Mouse (Mus musculus): Measurements from ENCODE around the gene Tmod3. TPM values are rescaled to one million over a fixed set of nuclear protein-coding genes. Genes with fewer than 3 reads are reported as not detected.

Gene Tmod3
- polyA plus RNA-seq, 1 experiment from 2014 or later: 110 TPM

GRCm38 (mm10) chr9:75579321-75579720, 19.9 kb upstream of the Tmod3 start:
- no peak overlapping the region for H3K9ac ChIP-seq
- H3K4me1 ChIP-seq: no peaks in the 10 kb centered on the region
- H3K9me3 ChIP-seq: no peaks in the 10 kb centered on the region
- 0 out of 2 replicates have a peak, but pooled peaks cover 9% of the 10 kb centered on the region for H3K36me3 ChIP-seq
- no peak for ATAC-seq (ENCODE audit: insufficient number of reproducible peaks, insufficient read depth, low FRiP score, low TSS enrichment)
- WGBS: 89% methylated on average over 6 of the region's 6 CpGs
- no peak overlapping the region for H3K4me2 ChIP-seq (replicated peaks)
- no peak overlapping the region for H3K4me3 ChIP-seq
- no peaks in the 10 kb centered on the region for H3K27me3 ChIP-seq
- H3K27ac ChIP-seq: no peak overlapping the region

DNA sequence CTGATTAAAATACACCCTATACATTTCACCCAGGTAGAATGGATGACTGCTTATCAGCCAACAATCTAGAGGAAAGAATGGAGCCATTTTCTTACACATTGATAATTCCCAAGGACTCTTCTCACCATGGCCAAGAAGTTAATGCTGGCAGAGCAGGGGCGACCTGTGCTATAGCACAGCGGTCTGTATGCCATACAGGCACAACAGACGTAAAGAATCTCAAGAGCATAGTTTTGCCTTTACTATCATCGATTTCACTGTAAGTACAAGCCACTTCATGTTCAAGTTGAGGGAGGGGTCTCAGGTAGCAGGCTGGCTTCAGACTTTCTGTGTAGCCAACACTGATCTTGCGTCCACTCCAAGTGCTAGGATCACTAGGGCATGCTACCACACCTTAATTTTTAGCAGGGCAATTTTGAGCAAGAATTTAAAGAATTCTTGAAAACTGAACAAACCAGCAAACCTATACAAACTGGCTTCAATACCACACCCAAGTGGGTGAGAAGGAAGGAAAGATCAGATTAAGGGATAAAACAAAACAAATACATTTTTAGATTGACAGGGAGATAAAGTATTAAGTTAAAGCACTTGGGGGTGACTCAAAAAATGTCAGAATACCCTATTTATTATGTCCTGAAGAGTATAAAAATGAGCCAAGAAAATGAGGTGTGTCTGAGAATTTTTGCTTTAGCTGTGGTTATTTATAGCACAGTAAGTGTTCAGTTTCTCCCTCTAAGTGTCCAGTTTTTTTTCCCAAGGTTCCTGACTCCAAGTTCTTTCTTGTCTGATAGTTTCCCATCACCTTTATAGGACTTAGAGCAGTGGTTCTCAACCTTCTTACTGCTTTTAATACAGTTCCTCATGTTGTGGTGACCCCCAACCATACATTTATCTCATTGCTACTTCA, 11.8 kb upstream of the Tmod3 start:
- Histone ChIP-seq H3K4me2 (replicated peaks) (no peak overlapping the region), H3K27me3 (no peaks in the 10 kb centered on the region), H3K36me3 (0 out of 2 replicates have a peak, but pooled peaks cover 8% of the 10 kb centered on the region), H3K9ac (no peak overlapping the region), H3K27ac (no peak overlapping the region), H3K4me3 (no peak overlapping the region), H3K4me1 (no peaks in the 10 kb centered on the region), H3K9me3 (no peaks in the 10 kb centered on the region)
- no peak for ATAC-seq (ENCODE audit: insufficient number of reproducible peaks, insufficient read depth, low FRiP score, low TSS enrichment)
- WGBS: 81% methylated on average over 5 of the region's 5 CpGs

GRCm38 (mm10) chr9:75568399-75568798, 8.9 kb upstream of the Tmod3 start:
- Histone ChIP-seq H3K4me1 (no peaks in the 10 kb centered on the region), H3K9ac (no peak overlapping the region), H3K4me3 (no peak overlapping the region), H3K4me2 (replicated peaks) (no peak overlapping the region), H3K27me3 (no peaks in the 10 kb centered on the region), H3K36me3 (no peaks in the 10 kb centered on the region), H3K9me3 (no peaks in the 10 kb centered on the region), H3K27ac (no peak overlapping the region)
- ATAC-seq (ENCODE audit: insufficient number of reproducible peaks, insufficient read depth, low FRiP score, low TSS enrichment): no peak
- WGBS: 90% methylated on average over 6 of the region's 6 CpGs

- Histone ChIP-seq H3K4me2 (replicated peaks) (no peak overlapping the region), H3K36me3 (no peaks in the 10 kb centered on the region), H3K27ac (no peak overlapping the region), H3K9me3 (no peaks in the 10 kb centered on the region), H3K9ac (no peak overlapping the region), H3K27me3 (no peaks in the 10 kb centered on the region), H3K4me1 (no peaks in the 10 kb centered on the region), H3K4me3 (no peak overlapping the region)
- WGBS: 79% methylated on average over 6 of the region's 6 CpGs
- ATAC-seq (ENCODE audit: insufficient number of reproducible peaks, insufficient read depth, low FRiP score, low TSS enrichment): no peak
These were observed 5.4 kb upstream of the Tmod3 start for GRCm38 (mm10) chr9:75564892-75565291.

- Histone ChIP-seq H3K4me1 (no peaks in the 10 kb centered on the region), H3K9me3 (no peaks in the 10 kb centered on the region), H3K27me3 (no peaks in the 10 kb centered on the region), H3K9ac (no peak overlapping the region), H3K36me3 (no peaks in the 10 kb centered on the region), H3K4me3 (no peak overlapping the region), H3K4me2 (replicated peaks) (no peak overlapping the region), H3K27ac (no peak overlapping the region)
- WGBS: 84% methylated on average over 6 of the region's 6 CpGs
- ATAC-seq (ENCODE audit: insufficient number of reproducible peaks, insufficient read depth, low FRiP score, low TSS enrichment): no peak
These were observed 4.2 kb upstream of the Tmod3 start for GRCm38 (mm10) chr9:75563622-75564021.

DNA sequence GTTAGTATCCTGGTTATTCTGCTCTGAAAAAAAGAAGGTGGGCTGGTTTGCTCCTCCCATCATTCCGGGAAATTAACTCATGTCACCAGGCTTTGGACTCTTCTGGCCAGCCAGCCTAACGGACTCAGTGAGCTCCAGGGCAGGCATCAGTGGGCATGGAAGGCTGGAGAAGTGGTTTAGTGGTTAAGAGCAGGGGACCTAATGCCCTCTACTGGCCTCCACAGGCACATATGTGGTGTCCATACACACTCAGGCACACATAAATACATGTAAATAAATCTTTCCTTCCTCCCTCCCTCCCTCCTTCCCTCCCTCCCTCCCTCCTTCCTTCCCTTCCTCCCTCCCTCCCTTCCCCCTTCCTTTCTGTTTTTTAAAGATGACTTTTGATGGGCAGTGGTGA, 3.7 kb upstream of the Tmod3 start:
- H3K9me3 ChIP-seq: no peaks in the 10 kb centered on the region
- no peaks in the 10 kb centered on the region for H3K27me3 ChIP-seq
- H3K9ac ChIP-seq: no peak overlapping the region
- WGBS: 47% methylated on average over 2 of the region's 2 CpGs
- H3K27ac ChIP-seq: no peak overlapping the region
- no peaks in the 10 kb centered on the region for H3K4me1 ChIP-seq
- no peak overlapping the region for H3K4me3 ChIP-seq
- no peak for ATAC-seq (ENCODE audit: insufficient number of reproducible peaks, insufficient read depth, low FRiP score, low TSS enrichment)
- H3K36me3 ChIP-seq: no peaks in the 10 kb centered on the region
- no peak overlapping the region for H3K4me2 ChIP-seq (replicated peaks)

- Histone ChIP-seq H3K9ac (no peak overlapping the region), H3K9me3 (no peaks in the 10 kb centered on the region), H3K4me3 (no peak overlapping the region), H3K4me1 (peaks cover 11% of the 10 kb centered on the region), H3K27ac (no peak overlapping the region), H3K36me3 (no peaks in the 10 kb centered on the region), H3K4me2 (replicated peaks) (no peak overlapping the region), H3K27me3 (no peaks in the 10 kb centered on the region)
- ATAC-seq (ENCODE audit: insufficient number of reproducible peaks, insufficient read depth, low FRiP score, low TSS enrichment): no peak
- 84% methylated on average over 13 of the region's 13 CpGs for WGBS
These were observed 1.7 kb upstream of the Tmod3 start for GRCm38 (mm10) chr9:75561040-75561669.

- Histone ChIP-seq H3K27ac (no peak overlapping the region), H3K4me1 (peaks cover 11% of the 10 kb centered on the region), H3K4me3 (no peak overlapping the region), H3K9ac (no peak overlapping the region), H3K27me3 (no peaks in the 10 kb centered on the region), H3K9me3 (no peaks in the 10 kb centered on the region), H3K36me3 (no peaks in the 10 kb centered on the region), H3K4me2 (replicated peaks) (no peak overlapping the region)
- ATAC-seq (ENCODE audit: insufficient number of reproducible peaks, insufficient read depth, low FRiP score, low TSS enrichment): no peak
These were observed 896 bp upstream of the Tmod3 start for GRCm38 (mm10) chr9:75560353-75560752.

GRCm38 (mm10) chr9:75558812-75559511, 495 bp downstream of the Tmod3 start:
- no peaks in the 10 kb centered on the region for H3K27me3 ChIP-seq
- no peaks in the 10 kb centered on the region for H3K9me3 ChIP-seq
- peaks cover 11% of the 10 kb centered on the region for H3K4me1 ChIP-seq
- H3K4me2 ChIP-seq (replicated peaks): peak overlapping the region; percentile 82
- peak overlapping the region; percentile 76 for H3K9ac ChIP-seq
- H3K27ac ChIP-seq: peak overlapping the region; percentile 80
- H3K4me3 ChIP-seq: peak overlapping the region; percentile 94
- ATAC-seq (ENCODE audit: insufficient number of reproducible peaks, insufficient read depth, low FRiP score, low TSS enrichment): peak; percentile 86
- under 1% methylated on average over 47 of the region's 47 CpGs for WGBS
- no peaks in the 10 kb centered on the region for H3K36me3 ChIP-seq

DNA sequence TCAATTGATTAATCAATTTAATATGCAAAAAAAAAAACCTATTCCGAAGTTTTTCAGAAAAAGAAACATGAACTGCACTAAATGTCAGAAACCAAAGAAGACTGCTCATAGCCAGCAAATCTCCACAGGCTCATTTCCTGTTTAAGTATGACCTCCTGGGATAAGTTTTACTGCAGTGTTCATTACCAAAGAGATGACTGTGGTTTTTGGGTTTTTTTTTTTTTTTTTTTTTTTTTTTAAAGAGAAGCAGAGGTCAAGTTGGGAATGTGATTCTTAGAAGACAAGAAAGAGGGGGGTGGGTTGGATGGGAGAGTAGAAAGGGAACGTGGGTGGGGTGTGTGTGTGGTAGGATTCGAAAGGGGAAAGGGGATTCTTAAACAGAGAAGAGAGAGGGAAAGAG, 1.1 kb downstream of the Tmod3 start:
- Histone ChIP-seq H3K9ac (peak overlapping the region; percentile 76), H3K27ac (peak overlapping the region; percentile 80; the same call in 1 of the 2 replicates), H3K4me2 (replicated peaks) (peak overlapping the region; percentile 82), H3K27me3 (no peaks in the 10 kb centered on the region), H3K4me1 (peaks cover 11% of the 10 kb centered on the region), H3K4me3 (peak overlapping the region; percentile 94), H3K9me3 (no peaks in the 10 kb centered on the region), H3K36me3 (no peaks in the 10 kb centered on the region)
- WGBS: 12% methylated on average over 3 of the region's 3 CpGs
- no peak for ATAC-seq (ENCODE audit: insufficient number of reproducible peaks, insufficient read depth, low FRiP score, low TSS enrichment)

DNA sequence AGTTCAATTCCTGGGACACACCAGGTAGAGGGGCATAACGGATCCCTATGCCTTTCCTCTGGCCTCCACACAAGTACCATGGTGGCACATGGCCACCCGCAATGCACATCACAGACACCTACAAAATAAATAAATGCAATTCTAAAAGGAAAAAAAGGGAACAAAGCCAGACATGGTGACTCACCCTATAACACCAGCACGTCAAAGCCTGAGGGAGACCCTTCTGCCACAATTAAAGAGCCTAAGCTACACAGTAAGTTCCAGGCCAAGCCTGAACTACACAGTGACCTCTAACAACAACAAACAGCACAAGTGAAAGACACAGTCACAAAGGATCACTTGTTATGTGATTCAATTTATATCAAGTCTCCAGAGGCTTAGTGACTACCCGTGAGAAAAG, 5.7 kb downstream of the Tmod3 start:
- Histone ChIP-seq H3K4me2 (replicated peaks) (no peak overlapping the region), H3K9me3 (no peaks in the 10 kb centered on the region), H3K36me3 (no peaks in the 10 kb centered on the region), H3K27ac (no peak overlapping the region), H3K4me1 (peaks cover 27% of the 10 kb centered on the region), H3K4me3 (no peak overlapping the region), H3K27me3 (no peaks in the 10 kb centered on the region), H3K9ac (no peak overlapping the region)
- WGBS: 67% methylated on average over 4 of the region's 4 CpGs
- ATAC-seq (ENCODE audit: insufficient number of reproducible peaks, insufficient read depth, low FRiP score, low TSS enrichment): no peak
